Mouse (Mus musculus): Measurements from ENCODE around the gene Elf1.

GRCm38 (mm10) chr14:79588534-79588951 is 107.5 kb downstream of the Elf1 start:
- TF ChIP-seq CTCF (IDR thresholded peaks at IDR 0.05; ENCODE audit: extremely low read depth, insufficient read depth, insufficient read length, insufficient replicate concordance) (no peak), POLR2A (IDR thresholded peaks at IDR 0.05; ENCODE audit: low read depth, low read length) (no peak)
